19 mouse cellular contexts compared by ENCODE assay signal in the genomic region with DNA sequence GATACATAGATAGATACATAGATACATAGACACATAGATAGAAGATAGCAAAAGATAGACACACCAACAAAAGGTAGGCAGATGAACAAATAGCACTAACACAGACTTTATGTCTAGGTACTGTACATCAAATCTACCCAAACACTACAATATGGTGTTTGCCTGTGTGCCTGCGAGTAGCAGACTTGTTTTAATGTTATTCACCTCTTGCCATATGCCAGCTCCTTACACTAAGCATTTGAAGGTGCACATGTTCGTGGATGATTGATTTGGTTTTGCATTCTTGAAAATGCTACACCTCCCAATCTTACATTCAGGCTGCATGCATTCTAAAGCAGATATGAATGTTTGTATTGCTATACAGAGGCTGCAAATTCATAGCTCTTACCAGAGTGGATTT.
"Had no signal": no experiment of that assay in that cellular context is flagged by ENCODE, and none has a peak within 500 bp of the region (broad histone marks: within the 10 kb centered on the region; RNA-seq: fewer than 3 reads in every experiment).

No protein-coding gene starts in this region.

- H3K4me2 ChIP-seq: lung, embryonic 14.5 days; midbrain, embryonic 12.5 days; neural tube, embryonic 13.5 days; neural tube, embryonic 15.5 days had no signal

- DNase-seq: lung, adult 18-20 months; lung, embryonic 14.5 days; lung, postnatal 10 days; lung, postnatal 4 days; midbrain, embryonic 14.5 days; retina, postnatal 1 day; right cerebral cortex, adult 18-20 months; right cerebral cortex, postnatal 25 days; right cerebral cortex, postnatal 4 days; spleen, adult 18-20 months; thymus, adult 18-20 months; thymus, postnatal 14 days; thymus, postnatal 36 days had no signal

- H3K27me3 ChIP-seq: midbrain, embryonic 12.5 days; neural tube, embryonic 13.5 days; neural tube, embryonic 15.5 days had no signal

- H3K9me3 ChIP-seq: midbrain, embryonic 12.5 days; neural tube, embryonic 13.5 days; neural tube, embryonic 15.5 days had no signal

- ATAC-seq: midbrain, embryonic 16.5 days had no signal

- H3K27ac ChIP-seq: midbrain, embryonic 10.5 days; midbrain, embryonic 12.5 days; neural tube, embryonic 13.5 days; neural tube, embryonic 15.5 days had no signal

- H3K4me1 ChIP-seq: midbrain, embryonic 10.5 days; midbrain, embryonic 12.5 days; neural tube, embryonic 13.5 days; neural tube, embryonic 15.5 days had no signal

- H3K4me3 ChIP-seq: midbrain, embryonic 10.5 days; midbrain, embryonic 12.5 days; myocyte; neural tube, embryonic 13.5 days; neural tube, embryonic 15.5 days had no signal

- H3K36me3 ChIP-seq: midbrain, embryonic 10.5 days; midbrain, embryonic 12.5 days; neural tube, embryonic 13.5 days; neural tube, embryonic 15.5 days had no signal

- H3K9ac ChIP-seq: lung, embryonic 14.5 days; midbrain, embryonic 12.5 days; neural tube, embryonic 13.5 days; neural tube, embryonic 15.5 days had no signal
